Mouse (Mus musculus) A20 (cell line): ENCODE results near the gene Smim7.
A peak's percentile ranks its signal among the peaks of the same experiment; 100 is the strongest.

Experiments
- DNase-seq: peaks from one replicate; pipeline ENCODE4 v3.0.0-alpha.2; 2011; ENCODE audit warnings: low read depth, low spot score

Smim7 gene

DNA sequence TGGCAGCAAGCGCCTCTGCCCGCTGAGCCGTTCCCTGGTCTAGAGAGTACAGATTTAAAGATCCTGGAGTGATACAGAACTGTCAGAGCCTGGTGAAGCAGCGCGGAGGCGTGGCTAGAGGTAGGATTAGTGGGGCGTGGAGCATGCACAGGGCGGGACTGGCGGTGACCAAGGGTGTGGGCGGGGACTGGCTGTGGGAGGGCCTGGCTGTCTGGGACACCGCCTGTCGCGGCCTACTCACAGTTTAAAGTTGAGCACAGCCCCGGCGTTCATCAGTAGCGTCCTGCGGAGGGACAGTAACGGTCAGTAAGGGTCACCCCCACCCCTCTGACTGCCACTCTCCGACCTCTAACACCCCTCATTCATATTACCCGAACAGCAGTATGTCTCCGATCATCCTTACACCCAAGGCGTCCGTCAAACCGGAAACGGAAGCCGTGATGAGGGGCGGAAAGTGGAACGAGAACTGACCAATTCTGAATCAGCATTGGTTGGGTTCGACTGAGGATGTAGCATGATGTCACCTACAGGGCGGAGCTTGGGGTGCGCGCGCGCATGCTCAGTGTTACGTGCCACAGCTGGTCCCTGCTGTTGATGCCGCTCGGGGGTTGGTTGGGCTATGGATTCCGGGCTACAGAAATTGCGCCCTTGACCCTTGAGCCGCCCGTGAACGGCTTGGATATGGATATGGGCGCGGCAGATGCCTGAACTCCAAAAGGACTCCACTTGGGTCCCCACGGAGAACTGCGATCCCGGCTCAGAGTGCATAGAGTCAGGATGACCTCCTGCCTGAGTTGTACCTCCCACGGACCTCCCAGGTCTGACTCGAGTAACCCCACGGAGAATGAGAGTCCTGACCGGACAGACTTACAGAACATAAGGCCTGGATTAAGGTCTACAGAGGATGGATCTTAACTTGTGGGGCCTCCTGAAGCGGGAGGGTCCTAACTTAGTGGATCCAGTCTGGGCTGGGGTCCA is at the start of gene Smim7:
Gene Smim7, minus strand, starts transcription at position 456 of the 978 bp plus-strand sequence.
- DNase-seq: peak; percentile 100

DNA sequence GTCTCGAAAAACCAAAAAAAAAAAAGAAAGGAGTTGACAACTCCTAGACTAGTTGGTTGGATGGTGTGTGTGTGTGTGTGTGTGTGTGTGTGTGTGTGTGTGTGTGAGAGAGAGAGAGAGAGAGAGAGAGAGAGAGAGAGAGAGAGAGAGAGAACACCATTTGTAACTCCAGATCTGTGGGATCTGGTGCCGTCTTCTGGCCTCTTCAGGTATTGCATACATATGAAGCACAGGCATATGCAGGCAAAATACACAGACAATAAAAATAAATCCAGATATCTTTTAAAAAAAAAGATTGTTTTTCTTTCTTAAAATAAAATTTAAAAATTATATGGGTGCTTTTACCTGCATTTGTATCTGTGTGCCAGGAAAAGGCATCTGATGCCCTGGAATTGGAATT is 19.3 kb upstream of the Smim7 start:
- DNase-seq: peak; percentile 71

DNA sequence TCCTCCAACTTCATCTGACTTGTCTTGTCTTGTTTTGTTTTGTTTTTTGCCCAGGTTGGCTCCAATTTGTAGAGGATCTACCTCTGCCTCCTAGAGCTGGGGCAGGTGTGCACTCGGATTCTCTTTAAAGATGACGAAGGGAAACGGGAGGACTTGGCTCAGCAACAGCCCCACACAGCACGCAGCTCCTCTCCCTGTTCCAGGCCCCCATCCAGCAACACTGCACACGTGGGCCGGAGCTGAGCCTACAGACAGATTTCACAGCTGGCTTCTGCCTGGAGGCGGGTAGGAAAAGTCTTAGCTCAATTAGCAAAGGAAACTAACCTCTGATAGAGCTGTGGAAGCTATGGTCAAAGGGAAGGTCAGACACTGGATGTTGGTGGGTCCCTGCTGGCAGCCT is 18.4 kb upstream of the Smim7 start:
- DNase-seq: no peak

DNA sequence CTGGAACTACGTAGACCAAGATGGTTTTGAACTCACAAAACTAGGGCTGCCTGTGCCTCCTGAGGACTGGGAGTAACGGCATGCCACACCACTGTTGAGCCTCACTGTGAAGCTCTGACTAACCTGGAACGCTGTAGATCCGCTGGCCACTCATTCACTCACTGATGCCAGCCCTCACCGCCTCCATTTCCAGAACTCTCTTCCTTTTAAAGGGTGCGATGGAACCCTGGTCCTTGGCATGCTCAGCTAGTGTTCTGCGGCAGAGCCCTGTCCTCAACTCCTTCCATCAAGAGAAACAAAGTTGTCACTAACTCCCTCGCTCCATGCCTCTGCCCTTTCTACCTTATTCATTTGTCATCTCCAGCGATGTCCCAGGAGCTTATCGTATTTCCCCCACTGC is 18.0 kb upstream of the Smim7 start:
- DNase-seq: no peak

DNA sequence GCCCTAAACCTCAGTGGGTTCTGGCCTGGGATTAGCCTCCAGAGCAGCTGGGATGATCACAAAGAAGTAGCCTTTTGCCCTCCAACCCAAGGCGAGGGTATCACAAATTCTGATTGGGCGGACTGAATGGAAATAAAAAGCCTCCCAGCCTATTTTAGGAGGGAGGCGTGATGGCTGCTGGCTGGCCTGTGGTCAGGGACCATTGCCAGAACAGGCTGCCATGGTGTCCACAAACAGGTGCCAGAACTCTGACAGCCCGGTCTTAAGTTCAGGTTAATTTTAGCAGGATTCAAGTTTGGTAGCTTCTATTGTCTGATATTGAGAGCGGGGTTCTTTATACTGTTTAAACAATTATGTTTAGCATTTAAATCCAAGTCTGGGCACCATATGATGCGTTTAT is 16.9 kb upstream of the Smim7 start:
- no peak for DNase-seq

DNA sequence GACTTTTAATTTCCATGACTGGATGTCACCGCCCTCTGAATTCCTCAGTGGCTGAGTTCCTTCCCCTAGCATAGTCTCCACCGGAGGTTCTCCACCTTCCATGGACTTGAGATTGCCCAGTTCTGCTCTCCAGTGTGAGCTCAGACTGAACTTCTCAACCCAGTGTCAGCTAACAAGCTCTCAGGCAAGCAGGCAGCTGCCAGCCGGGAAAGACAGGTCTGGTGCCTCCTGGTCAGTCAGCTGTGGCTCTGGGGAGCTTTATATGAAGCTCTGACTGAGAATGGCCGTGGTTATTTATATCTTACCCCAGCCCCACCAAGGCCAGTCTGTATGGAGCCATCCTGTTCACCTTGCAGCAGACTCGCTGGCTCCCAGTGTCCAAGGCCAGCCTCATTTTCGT is 13.5 kb upstream of the Smim7 start:
- DNase-seq: no peak

DNA sequence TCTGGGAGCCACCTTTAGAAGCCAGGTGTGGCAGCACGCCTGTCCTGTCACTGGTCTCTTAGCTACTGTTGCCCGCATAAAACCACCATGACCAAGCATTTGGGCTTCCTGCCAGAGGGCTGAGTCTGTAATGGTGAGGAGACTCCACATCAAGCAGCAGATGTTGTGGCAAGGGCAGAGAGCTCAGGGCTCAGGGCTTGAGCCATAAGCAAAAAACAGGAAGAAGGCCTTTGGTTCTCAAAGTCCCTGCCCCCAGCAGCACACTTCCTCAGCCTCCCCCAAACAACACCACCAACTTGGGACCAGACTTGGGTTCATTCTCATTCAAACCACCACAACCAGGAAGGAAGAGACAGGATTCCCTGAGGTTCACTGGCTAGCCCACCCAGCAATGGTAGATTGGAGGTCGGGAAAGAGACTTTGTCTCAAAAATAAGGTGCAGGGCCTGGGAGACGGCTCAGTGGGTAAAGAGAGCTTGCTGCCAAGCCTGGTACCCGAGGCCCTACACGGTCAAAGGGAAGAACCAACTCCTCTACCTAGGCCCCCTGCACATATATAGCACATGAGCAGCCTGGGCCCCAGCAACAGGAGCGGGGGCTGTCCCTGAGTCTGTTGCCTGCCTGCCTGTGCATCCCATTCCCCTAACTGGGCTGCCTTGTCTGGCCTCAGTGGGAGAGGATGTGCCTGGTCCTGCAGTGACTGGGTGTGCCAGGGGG is 12.3 kb upstream of the Smim7 start:
- peak; percentile 67 for DNase-seq

DNA sequence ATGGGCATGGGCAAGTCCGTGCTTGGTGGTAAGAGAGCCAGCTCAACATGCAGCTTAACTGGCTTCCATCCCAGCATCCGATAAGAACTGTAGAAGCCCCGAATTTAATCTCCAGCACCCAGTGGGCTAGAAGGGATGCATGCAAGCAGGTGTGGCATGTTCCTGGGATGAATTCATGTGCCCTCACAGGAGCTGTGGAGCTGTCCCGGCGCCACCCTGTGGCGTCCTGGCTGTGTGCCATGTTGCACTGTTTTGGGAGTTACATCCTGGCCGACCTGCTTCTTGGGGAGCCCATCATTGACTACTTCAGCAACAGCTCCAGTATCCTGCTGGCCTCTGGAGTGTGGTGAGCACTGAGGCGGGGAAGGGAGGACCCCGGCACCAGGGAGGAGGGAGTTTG is 8.5 kb upstream of the Smim7 start:
- no peak for DNase-seq

DNA sequence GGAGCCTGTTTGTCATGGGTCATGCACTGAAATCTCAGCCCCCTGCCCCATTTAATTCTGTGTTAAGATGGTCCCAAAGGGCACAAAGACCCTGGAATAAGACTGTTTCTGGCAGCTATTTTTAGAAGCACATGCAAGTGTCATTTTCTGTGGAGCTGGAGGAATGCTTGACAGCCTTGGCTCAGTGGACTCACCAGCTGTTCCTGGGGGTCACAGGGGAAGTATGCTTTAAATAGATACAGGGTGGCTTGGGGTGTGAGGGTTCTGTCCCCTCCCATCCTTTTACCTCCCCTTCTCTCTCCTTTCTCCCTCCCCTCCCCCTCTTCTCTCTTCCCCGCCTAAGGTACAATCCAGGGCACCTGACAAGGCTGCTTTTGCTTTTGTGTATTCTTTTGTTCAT is 7.1 kb upstream of the Smim7 start:
- no peak for DNase-seq

DNA sequence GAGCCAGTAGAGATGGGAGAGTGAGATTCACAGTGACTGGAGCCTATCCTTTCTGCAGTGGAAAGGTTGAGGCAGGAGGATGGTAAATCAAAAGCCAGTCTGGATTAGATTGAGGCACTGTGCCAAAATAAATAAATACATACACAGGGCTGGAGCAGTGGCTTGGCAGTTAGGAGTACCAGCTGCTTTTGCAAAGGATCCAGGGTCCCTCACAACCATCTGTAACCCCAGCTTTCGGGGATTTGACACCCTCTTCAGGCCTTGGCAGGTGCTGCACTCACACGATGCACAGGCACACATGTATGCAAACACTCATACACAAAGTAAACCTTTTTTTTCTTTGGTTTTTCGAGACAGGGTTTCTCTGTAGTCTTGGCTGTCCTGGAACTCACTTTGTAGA is 6.4 kb upstream of the Smim7 start:
- no peak for DNase-seq

DNA sequence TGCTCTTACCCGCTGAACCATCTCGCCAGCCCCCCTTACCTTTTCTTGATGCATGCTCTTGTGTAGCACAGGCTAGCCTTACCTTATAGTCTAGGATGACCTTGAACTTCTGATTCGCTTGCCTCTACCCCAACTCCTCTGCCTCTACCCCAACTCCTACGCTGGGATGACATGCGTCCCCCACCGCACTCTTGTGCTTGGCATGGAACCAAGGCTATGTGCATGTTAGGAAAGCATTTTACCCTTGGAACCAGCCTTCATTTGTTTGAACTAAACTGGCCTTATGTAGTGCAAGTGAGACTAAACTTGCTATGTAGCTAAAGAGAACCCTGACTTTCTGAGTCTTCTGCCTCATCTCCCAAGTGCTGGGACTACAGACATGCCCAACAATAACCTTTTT is 5.0 kb upstream of the Smim7 start:
- no peak for DNase-seq

DNA sequence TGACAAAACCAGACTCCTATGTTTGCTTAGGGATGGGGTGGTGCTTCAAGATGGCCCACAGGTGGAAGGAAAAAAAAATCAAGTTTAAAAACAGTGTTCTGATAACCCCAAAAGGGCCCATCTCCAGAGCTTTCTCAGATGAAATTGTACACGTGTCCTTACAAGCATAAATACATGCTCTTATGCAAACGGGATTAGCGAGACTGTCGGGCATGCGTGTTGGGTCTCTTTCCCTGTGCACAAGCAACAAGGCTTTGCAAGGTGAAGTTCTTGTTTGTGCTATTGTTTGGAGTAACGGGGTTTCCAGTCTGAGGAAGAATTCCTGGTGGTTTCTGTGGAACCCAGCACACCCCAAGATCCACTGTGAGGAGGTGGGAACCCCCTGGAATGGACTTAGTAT is 2.6 kb upstream of the Smim7 start:
- no peak for DNase-seq

DNA sequence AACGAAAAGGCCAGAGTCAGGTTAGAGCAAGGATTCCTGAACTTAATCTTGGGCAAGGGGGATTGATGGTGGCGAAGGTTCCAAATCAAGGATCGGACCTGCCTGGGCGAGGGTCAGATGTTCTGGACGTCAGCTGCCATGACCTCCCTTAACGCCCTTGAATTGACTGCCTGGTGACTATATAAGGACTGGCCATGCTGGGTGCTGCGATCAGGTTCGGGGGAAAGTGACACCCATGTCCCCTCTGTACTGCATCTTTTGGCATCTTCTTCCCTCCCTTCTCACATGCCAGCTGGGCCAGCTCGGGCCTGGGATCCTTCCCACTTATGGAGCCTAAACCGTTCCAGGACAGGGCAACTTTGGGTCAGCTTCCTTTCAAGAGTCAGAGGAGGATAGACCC is 1.6 kb upstream of the Smim7 start:
- no peak for DNase-seq

DNA sequence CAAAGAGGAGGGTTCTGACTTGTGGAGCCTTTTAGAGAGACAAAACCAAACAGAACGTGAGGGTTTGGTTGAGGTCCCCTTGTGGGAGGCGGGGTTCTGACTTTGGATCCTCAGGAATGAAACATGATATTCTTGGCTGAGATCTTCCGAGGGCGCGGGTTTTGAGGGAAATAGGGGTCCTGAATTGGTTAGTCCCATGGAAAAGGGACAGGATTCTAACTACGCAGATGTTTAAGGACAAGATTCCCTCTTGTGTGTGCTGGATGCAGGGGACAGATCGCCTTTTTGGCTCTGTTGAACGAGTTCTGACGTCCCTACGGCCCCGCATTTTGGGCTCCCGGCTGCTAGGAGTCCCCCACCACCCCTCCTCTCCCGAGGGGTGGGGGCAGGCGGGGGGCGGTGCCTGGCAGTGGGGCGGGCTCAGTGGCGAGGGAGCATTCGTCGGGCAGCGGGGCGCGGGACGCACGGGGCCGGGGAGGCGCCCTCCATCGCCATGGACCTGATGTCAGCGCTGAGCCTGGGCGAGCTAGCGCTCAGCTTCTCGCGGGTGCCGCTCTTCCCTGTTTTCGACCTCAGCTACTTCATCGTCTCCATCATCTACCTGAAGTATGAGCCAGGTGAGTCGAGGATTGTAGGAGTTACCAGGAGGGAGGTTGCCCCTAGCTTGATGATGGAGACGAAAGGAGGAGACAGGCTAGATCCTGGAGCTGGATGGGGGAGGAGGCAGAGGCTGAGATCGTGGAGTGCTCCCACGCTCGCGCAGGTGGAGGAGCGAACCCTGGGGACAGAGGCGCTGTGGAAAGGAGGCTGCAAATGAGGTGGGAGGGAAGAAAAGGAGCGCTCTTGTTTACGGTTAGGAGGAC is 954 bp upstream of the Smim7 start, which contains the start of gene Tmem38a:
Gene Tmem38a, plus strand, starts transcription at position 445 of the 863 bp plus-strand sequence.
- DNase-seq: peak; percentile 86

DNA sequence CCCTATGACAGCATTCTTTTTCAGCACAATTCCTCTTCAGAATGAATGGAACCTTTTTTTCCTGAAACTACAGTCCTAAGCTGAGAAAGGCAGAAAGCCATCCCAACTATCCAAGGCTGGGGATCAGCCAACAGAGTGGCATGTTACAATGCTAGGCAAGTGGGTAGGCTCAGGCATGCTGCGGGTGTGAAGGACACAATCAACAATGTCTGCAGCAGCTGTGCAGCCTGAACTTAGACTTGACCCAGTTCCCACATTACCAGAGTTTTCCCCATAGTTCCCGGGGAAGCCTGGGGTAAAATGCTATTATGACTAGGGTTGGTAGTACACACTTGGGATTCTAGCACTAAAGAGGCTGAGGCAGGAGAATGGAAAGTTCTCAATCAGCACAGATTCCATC is 4.9 kb downstream of the Smim7 start:
- no peak for DNase-seq

DNA sequence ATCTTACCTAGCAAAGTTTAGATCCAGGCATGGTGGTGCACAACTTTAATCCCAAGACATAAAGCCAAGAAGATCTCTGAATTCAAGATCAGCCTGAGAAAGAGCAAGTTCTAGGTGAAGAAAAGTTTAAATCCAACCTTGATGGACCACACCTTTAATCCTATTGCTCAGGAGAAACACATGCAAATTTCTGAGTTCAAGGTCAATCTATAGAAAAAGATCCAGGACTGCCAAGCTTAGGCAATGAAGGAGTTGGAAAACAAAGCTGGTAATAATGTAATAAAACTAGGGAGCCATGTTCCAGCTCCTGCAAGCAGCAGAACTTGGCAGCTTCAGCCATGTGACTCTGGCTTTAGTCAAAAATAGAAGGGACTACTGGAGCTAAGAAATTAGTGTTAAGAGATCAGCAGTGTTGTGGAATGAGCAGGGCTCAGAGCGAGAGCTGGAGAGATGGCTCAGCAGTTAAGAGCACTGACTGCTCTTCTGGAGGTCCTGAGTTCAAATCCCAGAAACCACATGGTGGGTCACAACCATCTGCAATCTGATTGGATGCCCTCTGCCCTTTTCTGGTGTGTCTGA is 9.7 kb downstream of the Smim7 start:
- DNase-seq: no peak

DNA sequence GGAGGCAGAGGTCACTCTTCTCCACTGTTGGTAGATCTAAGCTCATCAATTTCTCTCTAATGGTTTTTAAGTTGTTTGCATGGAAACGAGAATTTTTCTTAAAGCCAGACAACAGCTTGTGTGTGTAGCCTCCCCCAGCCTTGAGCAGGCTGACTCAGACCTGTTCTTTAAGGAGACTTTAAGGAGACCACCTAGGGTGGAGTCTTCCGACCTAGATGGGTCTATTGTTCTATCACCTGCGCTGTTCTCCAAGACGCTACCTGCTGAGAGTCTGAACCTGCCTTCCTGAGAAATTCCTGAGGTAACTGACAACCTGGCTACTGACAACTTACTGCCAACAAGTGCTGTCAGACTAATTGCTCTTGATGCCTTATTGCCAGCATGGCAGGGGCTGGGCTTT is 15.1 kb downstream of the Smim7 start:
- DNase-seq: no peak

DNA sequence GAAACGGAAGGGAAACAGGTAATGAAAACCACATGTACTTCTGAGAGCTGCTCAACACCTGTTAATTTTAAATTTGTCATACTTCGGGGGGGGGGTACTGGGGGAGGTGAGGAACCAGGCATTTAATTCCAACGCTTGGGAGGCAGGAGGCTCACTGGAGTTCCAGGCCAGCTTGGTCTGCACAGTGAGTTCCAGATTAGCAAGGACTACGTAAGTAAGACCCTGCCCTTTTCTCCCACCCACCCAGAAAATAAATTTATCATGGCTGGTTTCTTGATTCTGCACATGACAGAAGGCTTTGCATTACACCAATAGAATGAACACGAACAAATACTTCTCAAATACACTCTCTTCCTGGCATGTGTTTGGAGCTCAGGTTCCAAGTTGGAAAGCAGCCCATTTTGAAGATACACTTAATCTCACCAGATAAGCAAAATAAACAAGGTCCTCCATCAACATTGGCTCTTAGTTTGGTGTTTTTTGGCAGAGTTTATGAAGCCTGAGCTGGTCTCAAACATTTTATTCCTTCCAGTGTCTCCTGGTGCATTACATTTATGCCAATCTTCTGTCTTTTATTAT is 21.5 kb downstream of the Smim7 start:
- no peak for DNase-seq

DNA sequence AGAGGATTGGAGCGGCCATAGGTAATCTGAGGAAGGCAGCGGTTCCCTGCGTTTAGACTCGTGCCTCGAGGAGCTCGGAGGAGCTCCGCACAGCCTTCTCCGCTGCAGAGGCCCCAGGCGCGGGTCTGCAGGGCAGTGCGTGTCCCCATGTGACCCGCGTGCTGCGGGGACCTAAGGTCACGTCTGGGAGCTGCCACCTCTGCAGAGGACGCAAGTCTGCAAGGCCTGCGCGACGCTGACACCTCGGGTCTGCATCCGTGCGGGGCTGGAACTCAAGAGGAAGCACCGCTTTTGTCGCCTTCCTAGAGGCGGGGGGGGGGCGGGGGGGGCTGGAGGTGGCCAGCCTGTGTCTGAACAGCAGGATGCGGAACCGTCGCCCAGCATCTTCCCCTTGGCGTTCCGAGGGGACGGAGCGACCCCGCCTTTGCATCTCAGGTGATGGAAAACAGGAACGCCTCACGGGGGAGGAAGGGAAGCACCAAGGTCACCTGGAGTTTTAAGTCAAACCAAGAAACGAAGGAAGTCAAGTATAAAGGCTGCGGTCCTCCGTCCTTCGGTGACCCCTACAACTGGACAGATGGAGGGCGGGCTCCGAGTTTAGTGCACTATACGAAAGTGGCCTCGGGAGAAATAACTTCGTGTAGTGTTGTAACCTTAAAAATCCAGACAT is 22.1 kb downstream of the Smim7 start:
- DNase-seq: peak; percentile 63

DNA sequence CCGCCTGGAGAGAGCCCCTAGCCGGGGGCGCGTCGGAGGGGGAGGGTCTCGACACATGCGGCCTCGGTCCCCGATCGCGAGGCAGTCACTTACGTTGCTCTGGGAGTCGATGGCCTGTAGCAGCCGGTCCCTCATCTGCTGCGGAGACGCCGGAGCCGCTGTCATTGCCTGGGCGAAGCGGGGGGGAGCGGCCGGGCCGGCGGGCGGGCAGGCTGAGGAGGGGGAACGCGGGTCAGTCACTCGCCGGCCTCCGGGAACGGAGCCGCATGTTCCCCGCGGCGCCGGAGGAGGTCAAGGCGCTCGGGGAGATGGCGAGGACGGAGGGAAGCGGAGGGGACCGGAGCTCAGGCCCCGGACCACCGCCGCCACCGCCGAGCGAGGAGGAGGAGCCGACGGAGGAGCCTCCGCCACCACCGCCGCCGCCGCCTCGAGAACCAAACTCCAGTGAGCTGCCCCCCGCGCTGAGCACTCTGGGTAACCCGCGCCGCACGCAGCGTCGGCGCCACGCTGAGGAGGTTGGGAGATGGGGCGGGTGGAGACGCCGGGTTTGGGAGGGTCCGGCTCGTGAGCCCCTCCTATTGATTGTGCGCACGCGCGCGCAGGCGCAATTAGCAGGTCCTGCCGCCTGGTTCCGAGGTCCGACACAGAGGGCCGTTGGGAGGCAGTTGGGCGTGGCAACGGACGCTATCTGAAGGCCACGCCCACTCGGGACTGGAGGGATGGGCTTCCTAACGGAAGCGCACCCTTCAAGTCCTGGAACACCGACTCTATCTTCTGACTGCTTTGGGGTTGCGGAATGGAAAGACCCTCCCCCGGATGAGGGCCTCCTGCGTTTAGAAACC is 22.9 kb downstream of the Smim7 start, which contains the start of gene Med26:
Gene Med26, minus strand, starts transcription at position 469 of the 842 bp plus-strand sequence.
- peak; percentile 100 for DNase-seq
